Mouse (Mus musculus) lung, postnatal 0 days (tissue): ENCODE measurements around the gene Serpinb9.

Experiments used
- CTCF ChIP-seq: IDR thresholded peaks from 2 replicates; pipeline ENCODE4 v1.5.1; 2016; ENCODE audit warnings: antibody characterized with exemption, mild to moderate bottlenecking
- EP300 ChIP-seq: IDR thresholded peaks from 2 replicates; pipeline ENCODE4 v1.6.1; 2016; ENCODE audit warnings: antibody characterized with exemption, mild to moderate bottlenecking, control low read depth

DNA sequence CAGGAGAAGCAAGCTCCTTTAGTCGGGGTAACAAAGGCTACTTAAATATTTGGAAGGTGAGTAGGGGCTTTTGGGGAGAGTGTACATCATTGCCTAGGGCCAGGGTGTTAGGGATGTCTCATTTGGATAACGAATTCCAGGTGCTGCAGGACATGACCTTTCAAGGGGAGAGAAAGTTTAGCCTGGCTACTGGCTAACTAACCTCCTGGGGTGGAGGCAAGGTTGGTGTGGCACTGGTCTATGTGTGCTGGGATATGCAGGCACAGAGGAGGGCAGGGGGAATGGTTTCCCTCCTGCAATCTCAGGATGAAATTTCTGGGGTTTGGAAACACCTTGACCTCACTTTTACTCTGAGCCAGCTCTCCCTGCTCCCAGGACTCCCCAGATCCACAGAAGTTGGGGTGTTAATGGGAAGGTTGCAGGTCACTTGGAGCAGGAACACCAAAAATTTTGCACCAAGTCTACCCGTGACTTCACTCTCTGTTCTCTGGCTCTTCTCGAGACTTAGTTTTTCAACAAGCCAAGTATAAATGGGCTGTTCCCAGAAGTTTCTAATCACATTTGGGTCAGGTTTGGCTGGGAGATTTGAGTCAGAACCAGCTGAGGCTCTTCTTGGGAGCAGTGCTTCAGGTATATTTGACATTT lies 33.9 kb upstream of the Serpinb9 start:
- TF ChIP-seq EP300 (no peak), CTCF (no peak)
